18 mouse cellular contexts compared by ENCODE assay signal in genomic region chr17:11751251-11751650, GRCm38 (mm10).
"Had no signal": no experiment of that assay in that cellular context is flagged by ENCODE, and none has a peak within 500 bp of the region (broad histone marks: within the 10 kb centered on the region; RNA-seq: fewer than 3 reads in every experiment).

No protein-coding gene starts in this region.

- H3K27ac ChIP-seq: midbrain, embryonic 10.5 days; midbrain, embryonic 12.5 days; neural tube, embryonic 13.5 days; neural tube, embryonic 15.5 days had no signal

- H3K9me3 ChIP-seq: midbrain, embryonic 10.5 days; midbrain, embryonic 12.5 days; neural tube, embryonic 13.5 days; neural tube, embryonic 15.5 days had no signal

- H3K36me3 ChIP-seq: midbrain, embryonic 10.5 days; midbrain, embryonic 12.5 days; neural tube, embryonic 13.5 days; neural tube, embryonic 15.5 days had no signal

- H3K4me3 ChIP-seq: midbrain, embryonic 10.5 days; midbrain, embryonic 12.5 days; myocyte; neural tube, embryonic 13.5 days; neural tube, embryonic 15.5 days had no signal

- H3K9ac ChIP-seq: lung, embryonic 14.5 days; midbrain, embryonic 12.5 days; neural tube, embryonic 13.5 days; neural tube, embryonic 15.5 days had no signal

- H3K4me1 ChIP-seq: midbrain, embryonic 12.5 days; neural tube, embryonic 15.5 days had no signal

- H3K27me3 ChIP-seq: midbrain, embryonic 12.5 days; neural tube, embryonic 13.5 days; neural tube, embryonic 15.5 days had no signal

- H3K4me2 ChIP-seq: lung, embryonic 14.5 days; midbrain, embryonic 12.5 days; neural tube, embryonic 13.5 days; neural tube, embryonic 15.5 days had no signal

- ATAC-seq: midbrain, embryonic 16.5 days had no signal

- DNase-seq: lung, embryonic 14.5 days; lung, postnatal 10 days; lung, postnatal 4 days; midbrain, embryonic 14.5 days; retina, postnatal 1 day; right cerebral cortex, adult 18-20 months; right cerebral cortex, postnatal 25 days; right cerebral cortex, postnatal 4 days; spleen, adult 18-20 months; thymus, adult 18-20 months; thymus, postnatal 14 days; thymus, postnatal 36 days had no signal
